Mouse (Mus musculus) macrophage (primary cell): ENCODE data around the gene Nek8. TPM values are rescaled to one million over a fixed set of nuclear protein-coding genes. Genes with fewer than 3 reads are reported as not detected.

Experiments used
- H3K27ac ChIP-seq: fragments of 350-480 bp; formaldehyde crosslinking; 2 replicates; pipeline ENCODE4 v1.9.0; 2021
- H3K36me3 ChIP-seq: fragments of 350-480 bp; formaldehyde crosslinking; 2 replicates; pipeline ENCODE4 v1.9.0; 2021; ENCODE audit errors: inconsistent target
- H3K4me3 ChIP-seq: fragments of 350-480 bp; formaldehyde crosslinking; 2 replicates; pipeline ENCODE4 v1.9.0; 2021; ENCODE audit errors: inconsistent target
- H3K79me2 ChIP-seq: fragments of 350-480 bp; formaldehyde crosslinking; 2 replicates; pipeline ENCODE4 v1.9.0; 2021; ENCODE audit errors: inconsistent target
- WGBS: methylation state at CpG from one replicate; pipeline ENCODE4 v1.1.7; 2026; ENCODE audit warnings: inconsistent platforms; ENCODE audit not compliant: missing documents; 5-methylcytosine and 5-hydroxymethylcytosine counted together
- polyA plus RNA-seq: library from polyadenylated mRNA; stranded (reverse); fragments of 250-400 nt; gene quantifications from 3 replicates; pipeline ENCODE4 v1.2.4, GENCODE M21; 2018; ENCODE audit warnings: inconsistent platforms

Nek8 gene
- polyA plus RNA-seq, 1 experiment from 2014 or later, result 0.89 TPM

GRCm38 (mm10) chr11:78125691-78126090 is 50.8 kb downstream of the Nek8 start:
- Histone ChIP-seq H3K27ac (no peak overlapping the region), H3K36me3 (no peaks in the 10 kb centered on the region), H3K79me2 (peaks cover 99% of the 10 kb centered on the region), H3K4me3 (no peak overlapping the region)
- 13% methylated on average over 5 of the region's 6 CpGs for WGBS

- no peak overlapping the region for H3K27ac ChIP-seq
- H3K4me3 ChIP-seq, result no peak overlapping the region
- H3K79me2 ChIP-seq, result peaks cover 99% of the 10 kb centered on the region
- H3K36me3 ChIP-seq, result no peaks in the 10 kb centered on the region
Measured at GRCm38 (mm10) chr11:78123782-78124181, 52.7 kb downstream of the Nek8 start.

- Histone ChIP-seq H3K27ac (no peak overlapping the region), H3K4me3 (no peak overlapping the region), H3K36me3 (no peaks in the 10 kb centered on the region), H3K79me2 (peaks cover 99% of the 10 kb centered on the region)
- 87% methylated on average over 2 of the region's 4 CpGs for WGBS
Measured at GRCm38 (mm10) chr11:78122815-78123214, 53.7 kb downstream of the Nek8 start.

GRCm38 (mm10) chr11:78121176-78121575 is 55.3 kb downstream of the Nek8 start:
- H3K36me3 ChIP-seq, result no peaks in the 10 kb centered on the region
- 95% methylated on average over 5 of the region's 5 CpGs for WGBS
- peaks cover 99% of the 10 kb centered on the region for H3K79me2 ChIP-seq
- no peak overlapping the region for H3K27ac ChIP-seq
- H3K4me3 ChIP-seq, result no peak overlapping the region

- Histone ChIP-seq H3K36me3 (no peaks in the 10 kb centered on the region), H3K79me2 (peaks cover 99% of the 10 kb centered on the region), H3K4me3 (no peak overlapping the region), H3K27ac (no peak overlapping the region)
- 19% methylated on average over 8 of the region's 8 CpGs for WGBS
Measured at GRCm38 (mm10) chr11:78119898-78120297, 56.6 kb downstream of the Nek8 start.

GRCm38 (mm10) chr11:78118467-78118866 is 58.0 kb downstream of the Nek8 start:
- H3K36me3 ChIP-seq, result no peaks in the 10 kb centered on the region

GRCm38 (mm10) chr11:78116146-78116410 is 60.4 kb downstream of the Nek8 start:
- Histone ChIP-seq H3K79me2 (peaks cover 100% of the 10 kb centered on the region), H3K36me3 (no peaks in the 10 kb centered on the region), H3K27ac (no peak overlapping the region), H3K4me3 (no peak overlapping the region)
- WGBS, result 53% methylated on average over 5 of the region's 5 CpGs

More at GRCm38 (mm10) chr11:78118467-78118866, 58.0 kb downstream of the Nek8 start:
- Histone ChIP-seq H3K4me3 (no peak overlapping the region), H3K27ac (no peak overlapping the region), H3K79me2 (peaks cover 100% of the 10 kb centered on the region)

Other genes with a start within 250 kb of the Nek8 start
- gene Sez6, start 245.9 kb downstream of the Nek8 start, polyA plus RNA-seq, result not detected in 3 replicates
- gene Phf12, start 193.9 kb downstream of the Nek8 start, polyA plus RNA-seq, result 22.0 to 26.4 TPM (median 26.0 TPM) in 3 replicates
- gene Dhrs13, start 144.4 kb downstream of the Nek8 start, polyA plus RNA-seq, result 0.70 to 7.4 TPM (median 1.6 TPM) in 3 replicates
- 38.5 to 68.4 TPM (median 40.1 TPM) in 3 replicates for gene Flot2, start 138.7 kb downstream of the Nek8 start, polyA plus RNA-seq
- 8.4 to 13.2 TPM (median 12.4 TPM) in 3 replicates for gene Eral1, start 96.3 kb downstream of the Nek8 start, polyA plus RNA-seq
- gene Fam222b, start 82.0 kb downstream of the Nek8 start, polyA plus RNA-seq, result 10.7 to 14.6 TPM (median 14.0 TPM) in 3 replicates
- gene Traf4, start 11.1 kb downstream of the Nek8 start, polyA plus RNA-seq, result 0.32 to 0.47 TPM (median 0.40 TPM) in 3 replicates
- gene Tlcd1, start within 50 bp of the Nek8 start, polyA plus RNA-seq, result 0.76 to 1.4 TPM (median 1.1 TPM) in 3 replicates
- 1,342 to 2,240 TPM (median 1,907 TPM) in 3 replicates for gene Rpl23a, start 6.9 kb upstream of the Nek8 start, polyA plus RNA-seq
- 8.9 to 23.0 TPM (median 16.1 TPM) in 3 replicates for gene Rab34, start 11.8 kb upstream of the Nek8 start, polyA plus RNA-seq
- gene Proca1, start 16.7 kb upstream of the Nek8 start, polyA plus RNA-seq, result 0.16 to 0.43 TPM in 2 of 3 replicates, not detected in the other
- gene Sdf2, start 69.1 kb upstream of the Nek8 start, polyA plus RNA-seq, result 54.6 to 89.4 TPM (median 68.8 TPM) in 3 replicates
- gene Supt6, start 69.3 kb upstream of the Nek8 start, polyA plus RNA-seq, result 35.9 to 79.5 TPM (median 42.0 TPM) in 3 replicates
- gene 2610507B11Rik, start 85.1 kb upstream of the Nek8 start, polyA plus RNA-seq, result 144 to 210 TPM (median 148 TPM) in 3 replicates
- 0.32 to 1.4 TPM (median 0.54 TPM) in 3 replicates for gene BC030499, start 114.2 kb upstream of the Nek8 start, polyA plus RNA-seq
- 0.66 to 3.3 TPM (median 2.6 TPM) in 3 replicates for gene Spag5, start 124.9 kb upstream of the Nek8 start, polyA plus RNA-seq
- gene Aldoc, start 146.3 kb upstream of the Nek8 start, polyA plus RNA-seq, result 6.8 to 30.2 TPM (median 7.3 TPM) in 3 replicates
- gene Pigs, start 151.7 kb upstream of the Nek8 start, polyA plus RNA-seq, result 66.8 to 71.6 TPM (median 67.7 TPM) in 3 replicates
- gene Unc119, start 166.8 kb upstream of the Nek8 start, polyA plus RNA-seq, result 21.6 to 57.5 TPM (median 31.3 TPM) in 3 replicates
- not detected in 3 replicates for gene Foxn1, start 209.9 kb upstream of the Nek8 start, polyA plus RNA-seq
- gene Slc13a2, start 245.5 kb upstream of the Nek8 start, polyA plus RNA-seq, result 0.20 to 0.62 TPM (median 0.36 TPM) in 3 replicates